Mouse (Mus musculus): ENCODE measurements around the gene Asz1.

Asz1 gene

GRCm38 (mm10) chr6:18007356-18007755 lies 101.5 kb downstream of the Asz1 start:
- no peak for DNase-seq (ENCODE audit: low read depth, low spot score)

GRCm38 (mm10) chr6:18002065-18002464 lies 106.8 kb downstream of the Asz1 start:
- no peak for DNase-seq (ENCODE audit: low read depth, low spot score)
